Mouse (Mus musculus) E14TG2a.4 (cell line): Measurements from ENCODE around the gene Cobll1.

Source experiments
- CTCF ChIP-seq: conservative IDR thresholded peaks from 2 replicates; pipeline ENCODE4 v1.5.1; 2014; ENCODE audit warnings: low read length
- POU5F1 ChIP-seq: IDR thresholded peaks from 2 replicates; pipeline ENCODE4 v1.6.1; 2014; ENCODE audit warnings: low read length, borderline replicate concordance

DNA sequence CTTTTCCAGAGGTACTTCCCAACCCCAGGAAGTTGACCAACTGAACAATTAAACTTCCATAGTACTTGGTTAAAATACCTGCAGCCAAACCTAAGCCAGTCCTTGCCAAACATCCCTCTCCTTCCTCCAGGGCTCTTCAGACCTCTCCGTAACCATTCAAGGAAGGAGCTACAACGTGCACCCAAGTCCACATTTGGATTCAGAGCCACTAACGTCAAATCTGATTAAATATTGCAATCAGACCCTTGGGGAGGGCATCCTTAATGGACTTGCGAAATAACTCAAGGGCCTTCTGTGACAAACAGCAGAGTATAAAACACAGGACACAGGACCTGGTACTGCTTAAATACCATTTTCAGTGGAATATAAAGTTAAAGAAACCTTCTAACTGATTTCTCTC, 126.0 kb downstream of the Cobll1 start:
- TF ChIP-seq CTCF: no peak
- TF ChIP-seq POU5F1: no peak
